Mouse (Mus musculus) CH12.LX (cell line): ENCODE data around the gene Blvra. TPM values are rescaled to one million over a fixed set of nuclear protein-coding genes. Genes with fewer than 3 reads are reported as not detected.
"Not testable (repeated sequence)": the region's sequence is repeated elsewhere in the genome, so short reads cannot be mapped to it uniquely, and the experiment has no call there.

Experiments
- DNase-seq: peaks from one replicate; pipeline ENCODE4 v3.0.0-alpha.2; 2013; ENCODE audit errors: extremely low read depth
- H3K27ac ChIP-seq: 2 replicates; pipeline ENCODE4 v1.5.1; 2012; ENCODE audit warnings: low read depth, mild to moderate bottlenecking, control low read depth, moderate library complexity; ENCODE audit not compliant: insufficient read depth
- H3K27me3 ChIP-seq: replicated peaks from 2 replicates; pipeline ENCODE3; 2012; ENCODE audit warnings: inconsistent platforms
- H3K36me3 ChIP-seq, 2 experiments: replicated peaks in 1 of 2; 2 replicates each; pipeline versions ENCODE3 to v1.6.1; 2012; ENCODE audit warnings: inconsistent platforms in 1 of 2, low read length in 1 of 2, mild to moderate bottlenecking in 1 of 2, mixed read lengths in 1 of 2, moderate library complexity in 1 of 2; ENCODE audit not compliant: control insufficient read depth in 1 of 2, insufficient read depth in 1 of 2
- H3K4me1 ChIP-seq, 2 experiments: 2 replicates each; pipeline ENCODE4 v1.6.1; 2012; ENCODE audit warnings: inconsistent platforms in 1 of 2, moderate library complexity in 1 of 2; ENCODE audit not compliant: insufficient read depth in 2 of 2, control insufficient read depth in 1 of 2
- H3K4me2 ChIP-seq: 2 replicates; pipeline ENCODE4 v1.6.1; 2012; ENCODE audit warnings: low read depth, mild to moderate bottlenecking, control low read depth; ENCODE audit not compliant: poor library complexity, insufficient read depth, severe bottlenecking
- H3K4me3 ChIP-seq, 3 experiments: fragments of 150-350 bp in 1 of 3; sonication (generic) in 1 of 3; replicated peaks in 1 of 3; 2 replicates each; pipeline versions ENCODE3 to v1.5.1; 2011 to 2012; ENCODE audit warnings: low read depth in 2 of 3, low read length in 2 of 3, mild to moderate bottlenecking in 2 of 3, moderate library complexity in 2 of 3, control low read depth in 1 of 3, improper control_type of control experiment in 1 of 3, inconsistent platforms in 1 of 3, mixed read lengths in 1 of 3; ENCODE audit not compliant: poor library complexity in 1 of 3
- H3K79me2 ChIP-seq: replicated peaks from 2 replicates; pipeline ENCODE4 v1.6.1; 2012; ENCODE audit warnings: mild to moderate bottlenecking, moderate library complexity; ENCODE audit not compliant: control insufficient read depth, poor library complexity, insufficient read depth, severe bottlenecking; ENCODE audit errors: extremely low read depth
- H3K9ac ChIP-seq: 2 replicates; pipeline ENCODE4 v1.6.1; 2012; ENCODE audit warnings: low read depth, mild to moderate bottlenecking, control low read depth, moderate library complexity; ENCODE audit not compliant: insufficient read depth
- H3K9me3 ChIP-seq: replicated peaks from 2 replicates; pipeline ENCODE3; 2012; ENCODE audit warnings: low read length, inconsistent platforms, mixed read lengths
- BHLHE40 ChIP-seq: IDR thresholded peaks from 2 replicates; pipeline ENCODE4 v1.6.1; 2011; ENCODE audit warnings: mild to moderate bottlenecking, low read depth, low read length, improper control_type of control experiment
- CHD1 ChIP-seq: IDR thresholded peaks from 2 replicates; pipeline ENCODE4 v1.6.1; 2012; ENCODE audit warnings: low read depth, low read length, improper control_type of control experiment, inconsistent platforms
- CTCF ChIP-seq, 2 experiments: IDR thresholded peaks in 1 of 2; conservative IDR thresholded peaks in 1 of 2; 2 replicates each; pipeline ENCODE4 v1.5.1; 2011 to 2012; ENCODE audit warnings: low read depth in 2 of 2, low read length in 2 of 2, improper control_type of control experiment in 1 of 2, inconsistent platforms in 1 of 2, mild to moderate bottlenecking in 1 of 2, moderate library complexity in 1 of 2
- E2F4 ChIP-seq: IDR thresholded peaks from 2 replicates; pipeline ENCODE4 v1.6.1; 2011; ENCODE audit warnings: low read depth, low read length, improper control_type of control experiment; ENCODE audit not compliant: insufficient replicate concordance
- ETS1 ChIP-seq: conservative IDR thresholded peaks from 2 replicates; pipeline ENCODE4 v1.6.1; 2012; ENCODE audit warnings: low read depth, mild to moderate bottlenecking, inconsistent platforms, low read length, improper control_type of control experiment, moderate library complexity
- GABPA ChIP-seq: IDR thresholded peaks from 2 replicates; pipeline ENCODE4 v1.6.1; 2012; ENCODE audit warnings: low read depth, low read length, improper control_type of control experiment, inconsistent platforms; ENCODE audit not compliant: insufficient replicate concordance
- HCFC1 ChIP-seq: IDR thresholded peaks from 2 replicates; pipeline ENCODE4 v1.6.1; 2012; ENCODE audit warnings: low read depth, mild to moderate bottlenecking, inconsistent platforms, low read length, improper control_type of control experiment
- IRF4 ChIP-seq: IDR thresholded peaks from 2 replicates; pipeline ENCODE4 v1.6.1; 2014; ENCODE audit warnings: low read depth, mild to moderate bottlenecking, inconsistent platforms, low read length, improper control_type of control experiment
- JUN ChIP-seq: IDR thresholded peaks from 2 replicates; pipeline ENCODE4 v1.6.1; 2011; ENCODE audit warnings: low read depth, mild to moderate bottlenecking, low read length, improper control_type of control experiment, moderate library complexity; ENCODE audit not compliant: insufficient read depth
- JUND ChIP-seq: conservative IDR thresholded peaks from 2 replicates; pipeline ENCODE4 v1.6.1; 2011; ENCODE audit warnings: low read depth, low read length, improper control_type of control experiment
- KAT2A ChIP-seq: IDR thresholded peaks from 2 replicates; pipeline ENCODE4 v1.6.1; 2012; ENCODE audit warnings: low read length, improper control_type of control experiment, inconsistent platforms; ENCODE audit not compliant: insufficient replicate concordance
- MAZ ChIP-seq: IDR thresholded peaks from 2 replicates; pipeline ENCODE4 v1.6.1; 2012; ENCODE audit warnings: low read depth, mild to moderate bottlenecking, inconsistent platforms, low read length, improper control_type of control experiment, moderate library complexity
- MEF2A ChIP-seq: IDR thresholded peaks from 2 replicates; pipeline ENCODE4 v1.6.1; 2014; ENCODE audit warnings: low read depth, mild to moderate bottlenecking, inconsistent platforms, low read length, improper control_type of control experiment, borderline replicate concordance
- NELFE ChIP-seq: IDR thresholded peaks from 2 replicates; pipeline ENCODE4 v1.6.1; 2011; ENCODE audit warnings: low read depth, low read length, improper control_type of control experiment
- NRF1 ChIP-seq: IDR thresholded peaks from 2 replicates; pipeline ENCODE4 v1.6.1; 2014; ENCODE audit warnings: low read depth, mild to moderate bottlenecking, inconsistent platforms, low read length, improper control_type of control experiment, moderate library complexity
- POLR2A ChIP-seq: IDR thresholded peaks from 2 replicates; pipeline ENCODE4 v1.6.1; 2011; ENCODE audit warnings: low read depth, mild to moderate bottlenecking, improper control_type of control experiment, low read length
- POLR2AphosphoS2 ChIP-seq: IDR thresholded peaks from 2 replicates; pipeline ENCODE4 v1.6.1; 2011; ENCODE audit warnings: low read depth, low read length, improper control_type of control experiment
- RCOR1 ChIP-seq: conservative IDR thresholded peaks from 2 replicates; pipeline ENCODE4 v1.6.1; 2012; ENCODE audit warnings: low read depth, mild to moderate bottlenecking, inconsistent platforms, low read length, improper control_type of control experiment
- SIN3A ChIP-seq: IDR thresholded peaks from 2 replicates; pipeline ENCODE4 v1.6.1; 2012; ENCODE audit warnings: low read length, improper control_type of control experiment, inconsistent platforms
- USF2 ChIP-seq: conservative IDR thresholded peaks from 2 replicates; pipeline ENCODE4 v1.6.1; 2011; ENCODE audit warnings: low read depth, low read length, improper control_type of control experiment
- ZC3H11A ChIP-seq: IDR thresholded peaks from 2 replicates; pipeline ENCODE4 v1.6.1; 2012; ENCODE audit warnings: low read depth, mild to moderate bottlenecking, inconsistent platforms, low read length, improper control_type of control experiment
- ZKSCAN1 ChIP-seq: IDR thresholded peaks from 2 replicates; pipeline ENCODE4 v1.6.1; 2012; ENCODE audit warnings: low read depth, inconsistent platforms, low read length, improper control_type of control experiment, borderline replicate concordance
- ZNF384 ChIP-seq: IDR thresholded peaks from 2 replicates; pipeline ENCODE4 v1.6.1; 2012; ENCODE audit warnings: low read depth, low read length, improper control_type of control experiment, inconsistent platforms
- dilution Hi-C: fragments of 300-500 bp; cut with MboI; formaldehyde crosslinking; loops from 2 replicates; pipeline ENCODE4 v1.14.3; 2020; ENCODE audit warnings: low sequenced_read_pairs; ENCODE audit not compliant: extremely low pct_unique_long_range_greater_than_20kb, extremely low pct_ligation_motif_present
- in situ Hi-C: fragments of 300-500 bp; cut with MboI; formaldehyde crosslinking; loops from 3 replicates; pipeline ENCODE4 v1.14.3; 2019; ENCODE audit warnings: low sequenced_read_pairs, low pct_ligation_motif_present, low pct_unique_long_range_greater_than_20kb, mixed read lengths
- polyA plus RNA-seq: library from polyadenylated mRNA; unstranded; fragments of >175 nt; gene quantifications from 2 replicates; pipeline ENCODE4 v1.2.1, GENCODE M21; 2012; ENCODE audit warnings: low read depth; ENCODE audit not compliant: insufficient read length
- total RNA-seq, 2 experiments: library from RNA; depleted of rRNA; stranded (reverse); fragments of 300-350 nt in 1 of 2; fragments of >200 nt in 1 of 2; gene quantifications; 2 replicates each; pipeline ENCODE4 v1.2.3; 2012 to 2014

The Blvra gene
- total and polyA plus RNA-seq, 3 experiments = 38.4 to 69.0 (median 44.4) TPM

- dilution Hi-C loops (no loop called here), in situ Hi-C loops (no loop called here)
- Histone ChIP-seq H3K4me3 (no peak overlapping the region), H3K27ac (no peak overlapping the region), H3K4me2 (no peak overlapping the region), H3K9ac (no peak overlapping the region), H3K79me2 (no peaks in the 10 kb centered on the region), H3K9me3 (no peaks in the 10 kb centered on the region)
- no peak for DNase-seq
- TF ChIP-seq IRF4 (no peak), ZNF384 (peak; percentile 63), ETS1 (no peak), KAT2A (no peak), NRF1 (no peak), POLR2A (no peak), NELFE (no peak), BHLHE40 (no peak), MAZ (no peak), CTCF (conservative IDR thresholded peaks at IDR 0.05 in 1 of 2, IDR thresholded peaks at IDR 0.05 in 1 of 2; ENCODE audit: low read depth in 2 of 2, low read length in 2 of 2) (0 out of 4 replicates have a peak, but pooled peaks of 1 of the 2 experiments have one; percentile 9), GABPA (no peak), POLR2AphosphoS2 (no peak)
- TF ChIP-seq, all 38 proteins: peak for 2
- Histone ChIP-seq H3K4me1 (peaks cover 3 to 12% of the 10 kb centered on the region in 2 experiments; a peak in 2 of 4 replicates), H3K36me3 (peaks cover 33 to 62% of the 10 kb centered on the region in 2 experiments), H3K27me3 (no peaks in the 10 kb centered on the region)
These were observed 15.8 kb downstream of the Blvra start for GRCm38 (mm10) chr2:127086235-127086634.

- in situ Hi-C loops, H3K9me3 ChIP-seq, dilution Hi-C loops, H3K9ac ChIP-seq, H3K27me3 ChIP-seq, H3K79me2 ChIP-seq, DNase-seq, H3K4me2 ChIP-seq: not testable (repeated sequence)
- Histone ChIP-seq H3K4me3 (peak overlapping the region in 1 of 3 experiments; percentile 32), H3K36me3 (peaks cover 34 to 62% of the 10 kb centered on the region in 2 experiments), H3K4me1 (peaks cover 3 to 12% of the 10 kb centered on the region in 2 experiments; a peak in 2 of 4 replicates), H3K27ac (peak overlapping the region; percentile 31; the same call in 1 of the 2 replicates)
These were observed 19.7 kb downstream of the Blvra start for GRCm38 (mm10) chr2:127090151-127090550.

- TF ChIP-seq ZKSCAN1 = no peak
- TF ChIP-seq USF2 = no peak
- TF ChIP-seq GABPA = no peak
- no peak for TF ChIP-seq CHD1
- no peak for TF ChIP-seq MAZ
- TF ChIP-seq JUN = no peak
- no peak for TF ChIP-seq KAT2A
- TF ChIP-seq BHLHE40 = no peak
- no peak for TF ChIP-seq ZC3H11A
- no peak for TF ChIP-seq ZNF384
- TF ChIP-seq SIN3A = no peak
- no peak for TF ChIP-seq CTCF (conservative IDR thresholded peaks at IDR 0.05 in 1 of 2, IDR thresholded peaks at IDR 0.05 in 1 of 2; ENCODE audit: low read depth in 2 of 2, low read length in 2 of 2)
- no peak for TF ChIP-seq JUND
- TF ChIP-seq POLR2AphosphoS2 = no peak
- no peak for TF ChIP-seq MEF2A
- TF ChIP-seq NELFE = no peak
- TF ChIP-seq IRF4 = no peak
- TF ChIP-seq E2F4 = no peak
- no peak for TF ChIP-seq RCOR1
- TF ChIP-seq HCFC1 = no peak
These were observed 21.5 kb downstream of the Blvra start for GRCm38 (mm10) chr2:127092000-127092399.

More at GRCm38 (mm10) chr2:127092000-127092399, 21.5 kb downstream of the Blvra start:
- dilution Hi-C loops (no loop called here), in situ Hi-C loops (no loop called here)
- H3K9ac ChIP-seq = no peak overlapping the region
- H3K9me3 ChIP-seq = no peaks in the 10 kb centered on the region
- H3K4me2 ChIP-seq = no peak overlapping the region
- H3K79me2 ChIP-seq = no peaks in the 10 kb centered on the region
- H3K4me3 ChIP-seq = no peak overlapping the region
- H3K36me3 ChIP-seq = peaks cover 26 to 64% of the 10 kb centered on the region in 2 experiments
- H3K4me1 ChIP-seq = 0 out of 4 replicates have a peak, but pooled peaks cover 0 to 3% of the 10 kb centered on the region in 2 experiments
- no peak for DNase-seq
- H3K27ac ChIP-seq = no peak overlapping the region
- H3K27me3 ChIP-seq = no peaks in the 10 kb centered on the region
